Mouse (Mus musculus): Measurements from ENCODE around the gene Tedc2.
A peak's percentile ranks its signal among the peaks of the same experiment; 100 is the strongest.

Gene Tedc2

GRCm38 (mm10) chr17:24220435-24221411 is at the start of gene Tedc2:
Gene Tedc2 (minus strand): TSS chr17:24220851.
- peak; percentile 86 to 90 for DNase-seq (ENCODE audit: low spot score in 2 of 2)

- DNase-seq (ENCODE audit: low spot score in 2 of 2) = no peak
These were observed 46.5 kb upstream of the Tedc2 start for GRCm38 (mm10) chr17:24267133-24267532.

GRCm38 (mm10) chr17:24264766-24265165 is 44.1 kb upstream of the Tedc2 start:
- no peak for DNase-seq (ENCODE audit: low spot score in 2 of 2)

GRCm38 (mm10) chr17:24260516-24260915 is 39.9 kb upstream of the Tedc2 start:
- DNase-seq (ENCODE audit: low spot score in 2 of 2) = no peak

GRCm38 (mm10) chr17:24259702-24260101 is 39.1 kb upstream of the Tedc2 start:
- DNase-seq (ENCODE audit: low spot score in 2 of 2) = no peak

GRCm38 (mm10) chr17:24258981-24259380 is 38.3 kb upstream of the Tedc2 start:
- DNase-seq (ENCODE audit: low spot score in 2 of 2) = no peak

- DNase-seq (ENCODE audit: low spot score in 2 of 2) = no peak
These were observed 31.7 kb upstream of the Tedc2 start for GRCm38 (mm10) chr17:24252329-24252728.

GRCm38 (mm10) chr17:24251320-24252069 is 30.8 kb upstream of the Tedc2 start, which contains the start of gene Ccnf:
Gene Ccnf (minus strand): TSS chr17:24251484.
- peak; percentile 95 to 96 for DNase-seq (ENCODE audit: low spot score in 2 of 2)

- DNase-seq (ENCODE audit: low spot score in 2 of 2) = no peak
These were observed 30.3 kb upstream of the Tedc2 start for GRCm38 (mm10) chr17:24250988-24251319.

GRCm38 (mm10) chr17:24248641-24249040 is 28.0 kb upstream of the Tedc2 start:
- no peak for DNase-seq (ENCODE audit: low spot score in 2 of 2)

- DNase-seq (ENCODE audit: low spot score in 2 of 2) = no peak
These were observed 23.4 kb upstream of the Tedc2 start for GRCm38 (mm10) chr17:24244061-24244460.

- no peak for DNase-seq (ENCODE audit: low spot score in 2 of 2)
These were observed 22.8 kb upstream of the Tedc2 start for GRCm38 (mm10) chr17:24243311-24243969.

- no peak for DNase-seq (ENCODE audit: low spot score in 2 of 2)
These were observed 16.3 kb upstream of the Tedc2 start for GRCm38 (mm10) chr17:24236921-24237320.

- DNase-seq (ENCODE audit: low spot score in 2 of 2) = no peak
These were observed 15.8 kb upstream of the Tedc2 start for GRCm38 (mm10) chr17:24236479-24236878.

GRCm38 (mm10) chr17:24227941-24228340 is 7.3 kb upstream of the Tedc2 start:
- DNase-seq (ENCODE audit: low spot score in 2 of 2) = no peak

GRCm38 (mm10) chr17:24226721-24227120 is 6.1 kb upstream of the Tedc2 start:
- DNase-seq (ENCODE audit: low spot score in 2 of 2) = no peak

- DNase-seq (ENCODE audit: low spot score in 2 of 2) = no peak
These were observed 5.2 kb upstream of the Tedc2 start for GRCm38 (mm10) chr17:24225851-24226250.

- DNase-seq (ENCODE audit: low spot score in 2 of 2) = no peak
These were observed 4.1 kb upstream of the Tedc2 start for GRCm38 (mm10) chr17:24224741-24225140.

- DNase-seq (ENCODE audit: low spot score in 2 of 2) = no peak
These were observed 2.9 kb upstream of the Tedc2 start for GRCm38 (mm10) chr17:24223513-24223912.

- no peak for DNase-seq (ENCODE audit: low spot score in 2 of 2)
These were observed 2.0 kb upstream of the Tedc2 start for GRCm38 (mm10) chr17:24222653-24223052.

GRCm38 (mm10) chr17:24216836-24217235 is 3.8 kb downstream of the Tedc2 start:
- DNase-seq (ENCODE audit: low spot score in 2 of 2) = no peak

- DNase-seq (ENCODE audit: low spot score in 2 of 2) = no peak
These were observed 7.5 kb downstream of the Tedc2 start for GRCm38 (mm10) chr17:24213186-24213585.
